Mouse (Mus musculus) ovary, adult 2 months (tissue): Measurements from ENCODE around the gene Nrip1. TPM values are rescaled to one million over a fixed set of nuclear protein-coding genes. Genes with fewer than 3 reads are reported as not detected.

Experiments used
- polyA plus RNA-seq: library from polyadenylated mRNA; depleted of rRNA; stranded (reverse); fragments of >200 nt; gene quantifications from 2 replicates; pipeline ENCODE4 v1.2.3, GENCODE M21; 2012; rRNA removed

Nrip1 gene
- polyA plus RNA-seq, result 17.2 and 21.7 TPM in 2 replicates

GRCm38 (mm10) chr16:76373671-76374091 is at the start of gene Nrip1:
Gene Nrip1 (minus strand): TSS chr16:76373827.

